Mouse (Mus musculus): ENCODE results near the gene Gm7970. TPM values are rescaled to one million over a fixed set of nuclear protein-coding genes. Genes with fewer than 3 reads are reported as not detected.
"Not testable (repeated sequence)": the region's sequence is repeated elsewhere in the genome, so short reads cannot be mapped to it uniquely, and the experiment has no call there.

Gene Gm7970
- not detected for total RNA-seq (2021)
- long read RNA-seq, experiment 1, result 0 reads
- long read RNA-seq, experiment 2, result 0 reads

DNA sequence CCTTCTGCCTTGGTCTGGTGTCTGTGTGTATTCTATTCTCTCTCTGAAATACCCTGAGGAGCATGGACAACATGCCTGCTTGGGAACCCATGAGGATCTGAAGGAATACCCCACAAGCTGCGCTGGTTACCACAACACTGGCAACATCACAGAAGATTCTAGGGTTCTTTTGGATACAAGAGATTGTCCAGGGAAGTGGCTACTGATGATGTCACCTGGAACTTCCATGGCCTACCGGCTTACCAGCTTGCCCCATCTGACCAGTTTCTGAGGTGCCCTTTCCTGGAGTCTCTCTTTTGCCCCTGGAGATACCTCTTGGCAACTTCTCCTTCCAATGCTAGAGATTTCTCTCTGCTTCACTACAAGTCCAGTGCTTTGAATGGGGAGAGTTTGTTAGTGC is at the start of gene Gm7970:
Gm7970 (minus strand) TSS at position 101 of the 400 bp plus-strand sequence.
- not testable (repeated sequence) for DNase-seq (ENCODE audit: low spot score in 2 of 2)

GRCm38 (mm10) chr14:41600935-41601334 is 45.6 kb upstream of the Gm7970 start:
- DNase-seq (ENCODE audit: low spot score in 2 of 2), result not testable (repeated sequence)

DNA sequence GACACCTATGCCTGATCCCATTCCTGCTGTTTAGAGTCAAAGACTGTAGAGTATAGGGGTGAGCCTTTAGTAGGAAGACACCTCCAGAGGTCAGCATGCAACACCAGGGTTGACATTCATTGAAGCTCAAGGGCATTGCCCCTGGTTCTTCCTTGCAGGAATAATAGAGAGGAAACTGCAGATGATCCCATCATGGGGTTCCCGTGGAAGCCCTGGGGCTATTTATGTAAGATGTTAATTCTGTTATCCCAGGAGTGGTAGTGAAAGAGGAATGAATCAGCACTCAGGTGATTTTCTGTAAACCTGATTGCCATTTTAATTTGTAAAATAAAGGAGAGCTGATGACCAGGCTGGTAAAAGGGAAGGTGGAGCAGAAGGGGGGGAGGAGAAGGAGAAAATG is 31.0 kb upstream of the Gm7970 start:
- DNase-seq (ENCODE audit: low spot score in 2 of 2), result not testable (repeated sequence)

GRCm38 (mm10) chr14:41572911-41573310 is 17.5 kb upstream of the Gm7970 start, which contains the start of gene 1700049E17Rik2:
TSS of gene 1700049E17Rik2 (plus strand) at chr14:41573211.
- DNase-seq (ENCODE audit: low spot score in 2 of 2), result not testable (repeated sequence)

DNA sequence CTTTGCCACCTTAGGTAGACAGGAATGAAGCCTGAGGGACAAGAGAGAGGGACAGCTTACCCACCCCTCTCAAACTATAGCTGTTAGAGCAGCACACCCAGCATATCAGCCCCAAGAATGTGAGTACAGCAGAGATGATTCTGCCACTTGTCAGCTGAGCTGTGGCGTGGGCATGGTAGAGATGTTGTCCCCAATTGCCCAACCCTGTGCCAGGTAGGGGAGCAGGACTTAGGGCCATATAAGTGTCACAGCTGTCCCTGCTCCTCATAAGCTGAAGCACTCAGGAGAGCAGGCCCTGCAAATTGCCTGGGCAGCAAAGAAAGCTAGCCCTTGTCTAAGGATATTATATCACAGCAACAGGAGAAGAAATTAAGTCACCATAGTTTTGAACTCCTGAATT is 30.7 kb downstream of the Gm7970 start:
- not testable (repeated sequence) for DNase-seq (ENCODE audit: low spot score in 2 of 2)

DNA sequence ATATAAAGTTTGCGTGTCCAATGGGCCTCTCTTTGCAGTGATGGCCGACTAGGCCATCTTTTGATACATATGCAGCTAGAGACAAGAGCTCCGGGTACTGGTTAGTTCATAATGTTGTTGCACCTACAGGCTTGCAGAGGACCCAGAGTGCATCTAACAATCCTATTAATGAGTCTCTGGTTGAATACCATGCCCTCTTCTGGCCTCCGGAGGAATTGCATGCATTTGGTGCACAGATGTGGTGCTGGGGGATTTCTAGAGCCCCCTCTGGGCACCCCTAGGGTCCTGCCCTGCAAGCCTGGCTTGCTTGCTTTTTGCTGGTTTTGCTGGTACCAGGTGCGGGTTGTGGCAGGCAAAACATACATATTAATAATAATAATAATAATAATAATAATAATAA is 34.7 kb downstream of the Gm7970 start:
- not testable (repeated sequence) for DNase-seq (ENCODE audit: low spot score in 2 of 2)

Other genes starting within 250 kb of the Gm7970 start
- gene Gm5798, start 207.0 kb downstream of the Gm7970 start, total RNA-seq (2021), result not detected
- gene Gm7945, start 169.2 kb downstream of the Gm7970 start, total RNA-seq (2021), result not detected
- not detected for gene Gm6482, start 147.3 kb downstream of the Gm7970 start, total RNA-seq (2021)
- gene Gm7954, start 102.1 kb downstream of the Gm7970 start, total RNA-seq (2021), result not detected
- not detected for gene Gm3486, start 66.1 kb downstream of the Gm7970 start, total RNA-seq (2021)
- under 1 TPM in 1 of 2 experiments, not detected in 1; 0.65 TPM for gene 1700049E17Rik2, start 17.6 kb upstream of the Gm7970 start, total RNA-seq (2021)
- not detected for gene Gm3072, start 69.0 kb upstream of the Gm7970 start, total RNA-seq (2021)
- 1 to 10 TPM in 1 of 2 experiments, not detected in 1; 1.4 TPM for gene Gm3676, start 90.9 kb upstream of the Gm7970 start, total RNA-seq (2021)
- gene Gm8068, start 146.3 kb upstream of the Gm7970 start, total RNA-seq (2021), result not detected
- gene Gm7929, start 195.0 kb upstream of the Gm7970 start, total RNA-seq (2021), result not detected
- gene Gm47189, start 216.9 kb upstream of the Gm7970 start, total RNA-seq (2021), result not detected